8 mouse cellular contexts compared by ENCODE assay signal in genomic region chr2:122765794-122766145, GRCm38 (mm10). TPM values are rescaled to one million over a fixed set of nuclear protein-coding genes. Genes with fewer than 3 reads are reported as not detected.
DNase-seq lines count a peak whose midpoint lies in the region; ATAC-seq and TF ChIP-seq lines count a peak whose summit lies in the region.

No protein-coding gene starts in this region.

- WGBS in kidney, postnatal 0 days = 35% methylated on average over 3 of the region's 3 CpGs
- 38% methylated on average over 3 of the region's 3 CpGs for WGBS in hindbrain, embryonic 16.5 days
- WGBS in midbrain, postnatal 0 days = 47% methylated on average over 3 of the region's 3 CpGs

- no peaks in the 10 kb centered on the region for H3K9me3 ChIP-seq in kidney, postnatal 0 days (replicated peaks; ENCODE audit: low read length)
- no peaks in the 10 kb centered on the region for H3K9me3 ChIP-seq in hindbrain, embryonic 16.5 days (ENCODE audit: control insufficient read depth, low read length)
- H3K9me3 ChIP-seq in midbrain, postnatal 0 days (ENCODE audit: low read length) = no peaks in the 10 kb centered on the region

- ATAC-seq in kidney, postnatal 0 days (replicated peaks; ENCODE audit: low FRiP score, low read depth) = no peak
- ATAC-seq in hindbrain, embryonic 16.5 days = no peak
- no peak for ATAC-seq in midbrain, postnatal 0 days (ENCODE audit: low FRiP score)

- H3K4me2 ChIP-seq in kidney, postnatal 0 days (ENCODE audit: low read length) = peak overlapping the region; percentile 87
- H3K4me2 ChIP-seq in hindbrain, embryonic 16.5 days (ENCODE audit: low read length) = peak overlapping the region; percentile 65
- peak overlapping the region; percentile 90 for H3K4me2 ChIP-seq in midbrain, postnatal 0 days (ENCODE audit: low read depth, low read length, poor library complexity, severe bottlenecking)

- TF ChIP-seq CTCF in kidney, postnatal 0 days (IDR thresholded peaks at IDR 0.05; ENCODE audit: low read depth) = no peak
- no peak for TF ChIP-seq CTCF in midbrain, postnatal 0 days (IDR thresholded peaks at IDR 0.05)

- no peak for DNase-seq in kidney, postnatal 0 days (ENCODE audit: low spot score)
- no peak for DNase-seq in kidney, adult 8-10 months
- DNase-seq in midbrain, postnatal 0 days (ENCODE audit: low spot score) = no peak
- DNase-seq in thymus, postnatal 36 days = no peak
- DNase-seq in adrenal gland, adult 2 months = no peak
- no peak for DNase-seq in cerebellum, postnatal 25 days

- H3K4me3 ChIP-seq in kidney, postnatal 0 days (replicated peaks; ENCODE audit: low read depth, low read length) = peak overlapping the region; percentile 50
- peak overlapping the region; percentile 81 for H3K4me3 ChIP-seq in brown adipose tissue, adult 24 weeks (ENCODE audit: insufficient read depth, low read depth, low read length)
- peak overlapping the region; percentile 48 for H3K4me3 ChIP-seq in hindbrain, embryonic 16.5 days (ENCODE audit: low read length)
- peak overlapping the region; percentile 42 for H3K4me3 ChIP-seq in midbrain, postnatal 0 days (ENCODE audit: low read depth, low read length)

- H3K27me3 ChIP-seq in kidney, postnatal 0 days (ENCODE audit: insufficient read depth, low read length) = no peaks in the 10 kb centered on the region
- H3K27me3 ChIP-seq in hindbrain, embryonic 16.5 days (replicated peaks; ENCODE audit: control insufficient read depth, insufficient read depth, low read length) = peaks cover 12% of the 10 kb centered on the region
- H3K27me3 ChIP-seq in midbrain, postnatal 0 days (ENCODE audit: insufficient read depth, low read length) = peaks cover 9% of the 10 kb centered on the region

- no peaks in the 10 kb centered on the region for H3K36me3 ChIP-seq in kidney, postnatal 0 days (ENCODE audit: insufficient read depth, low read length)
- no peaks in the 10 kb centered on the region for H3K36me3 ChIP-seq in hindbrain, embryonic 16.5 days (ENCODE audit: control insufficient read depth, insufficient read depth, low read length)
- H3K36me3 ChIP-seq in midbrain, postnatal 0 days (ENCODE audit: insufficient read depth, low read length) = no peaks in the 10 kb centered on the region

- peak overlapping the region; percentile 60 for H3K9ac ChIP-seq in kidney, postnatal 0 days (ENCODE audit: low read depth, low read length)
- peak overlapping the region; percentile 63; the same call in 1 of the 2 replicates for H3K9ac ChIP-seq in hindbrain, embryonic 16.5 days (ENCODE audit: low read depth, low read length)
- no peak overlapping the region for H3K9ac ChIP-seq in midbrain, postnatal 0 days (replicated peaks; ENCODE audit: low read length, poor library complexity, severe bottlenecking)

- H3K4me1 ChIP-seq in kidney, postnatal 0 days (replicated peaks; ENCODE audit: insufficient read depth, low read length) = no peaks in the 10 kb centered on the region
- H3K4me1 ChIP-seq in brown adipose tissue, adult 24 weeks (ENCODE audit: control insufficient read depth, insufficient read depth, insufficient read length, low read length) = peaks cover 15% of the 10 kb centered on the region
- peaks cover 4% of the 10 kb centered on the region; the same call in 1 of the 2 replicates for H3K4me1 ChIP-seq in hindbrain, embryonic 16.5 days (ENCODE audit: control insufficient read depth, insufficient read depth, low read depth, low read length)
- no peaks in the 10 kb centered on the region for H3K4me1 ChIP-seq in midbrain, postnatal 0 days (ENCODE audit: insufficient read depth, low read length)

- H3K27ac ChIP-seq in kidney, postnatal 0 days = 0 out of 2 replicates have a peak overlapping the region, but pooled peaks have one; percentile 43
- H3K27ac ChIP-seq in brown adipose tissue, adult 24 weeks (replicated peaks; ENCODE audit: low read depth, low read length) = peak overlapping the region; percentile 63; the same call in 1 of the 2 replicates
- no peak overlapping the region for H3K27ac ChIP-seq in hindbrain, embryonic 16.5 days (ENCODE audit: low read depth, low read length)
- no peak overlapping the region for H3K27ac ChIP-seq in midbrain, postnatal 0 days (ENCODE audit: low read depth, low read length)

RNA-seq across cellular contexts. Expression of gene Sqor, which starts 0.7 kb away (rescaled TPM):
- polyA plus RNA-seq in kidney, postnatal 0 days (2015; fragmentation: Nextera tagmentation; extraction: Ambion mirVana) = 33.0 and 34.5 TPM in 2 replicates
- 152 TPM in 2 replicates for polyA plus RNA-seq in brown adipose tissue, adult 24 weeks (2012; ENCODE audit: insufficient read depth, insufficient read length, missing spikeins)
- polyA plus RNA-seq in hindbrain, embryonic 16.5 days (2015; fragmentation: Nextera tagmentation; extraction: Ambion mirVana) = 3.5 and 4.2 TPM in 2 replicates
- 2.8 and 4.2 TPM in 2 replicates for total RNA-seq in midbrain, postnatal 0 days (2014; rRNA removed)
- 2.8 and 3.6 TPM in 2 replicates for polyA plus RNA-seq in midbrain, postnatal 0 days (2015; fragmentation: Nextera tagmentation; extraction: Ambion mirVana)
- 10 to 100 TPM; 80.0 to 89.7 TPM for total RNA-seq in adrenal gland, adult 2 months (2021)
- polyA plus RNA-seq in adrenal gland, adult 2 months (2012; rRNA removed) = 48.4 and 55.7 TPM in 2 replicates

RNA-seq across cellular contexts. Expression of gene Bloc1s6, which starts 27.5 kb away (rescaled TPM):
- 43.6 and 50.0 TPM in 2 replicates for polyA plus RNA-seq in kidney, postnatal 0 days (2015; fragmentation: Nextera tagmentation; extraction: Ambion mirVana)
- 23.5 and 25.0 TPM in 2 replicates for polyA plus RNA-seq in brown adipose tissue, adult 24 weeks (2012; ENCODE audit: insufficient read depth, insufficient read length, missing spikeins)
- polyA plus RNA-seq in hindbrain, embryonic 16.5 days (2015; fragmentation: Nextera tagmentation; extraction: Ambion mirVana) = 97.6 and 106 TPM in 2 replicates
- 76.7 and 108 TPM in 2 replicates for total RNA-seq in midbrain, postnatal 0 days (2014; rRNA removed)
- 115 and 124 TPM in 2 replicates for polyA plus RNA-seq in midbrain, postnatal 0 days (2015; fragmentation: Nextera tagmentation; extraction: Ambion mirVana)
- 10 to 100 TPM; 24.8 to 35.7 TPM for total RNA-seq in adrenal gland, adult 2 months (2021)
- 39.1 and 42.4 TPM in 2 replicates for polyA plus RNA-seq in adrenal gland, adult 2 months (2012; rRNA removed)

Comparison
In these comparisons a context has a peak if more than half of its experiments do, and no peak if none do; other contexts are left out.
1. H3K27ac ChIP-seq: peak in kidney, postnatal 0 days (single experiment) and brown adipose tissue, adult 24 weeks (single experiment); none in hindbrain, embryonic 16.5 days (single experiment) and midbrain, postnatal 0 days (single experiment).
2. Peak in every context shown above with its lines, with median percentiles within 50 percentile points of each other: H3K4me2 ChIP-seq and H3K4me3 ChIP-seq.